Mouse (Mus musculus) brain, embryonic 14.5 days (tissue): ENCODE data around the gene Proz.

ENCODE experiments used
- CTCF ChIP-seq: fragments of 200-500 bp; IDR thresholded peaks from 2 replicates; pipeline ENCODE4 v1.5.1; 2012; ENCODE audit warnings: inconsistent platforms, mild to moderate bottlenecking, moderate library complexity, borderline replicate concordance; ENCODE audit not compliant: insufficient read depth, insufficient read length; ENCODE audit errors: extremely low read depth
- POLR2A ChIP-seq: fragments of 200-500 bp; IDR thresholded peaks from 2 replicates; pipeline ENCODE4 v1.6.1; 2012; ENCODE audit warnings: mild to moderate bottlenecking, inconsistent platforms, borderline replicate concordance; ENCODE audit not compliant: poor library complexity, insufficient read depth, insufficient read length, severe bottlenecking; ENCODE audit errors: extremely low read depth

- TF ChIP-seq CTCF (no peak), POLR2A (no peak)
Observed at GRCm38 (mm10) chr8:13047652-13048051, 13.1 kb upstream of the Proz start.
